Mouse (Mus musculus) retina, embryonic 14.5 days (tissue): ENCODE data around the gene Adm.
"Not testable (repeated sequence)": the region's sequence is repeated elsewhere in the genome, so short reads cannot be mapped to it uniquely, and the experiment has no call there.

Source experiments
- DNase-seq: peaks from one replicate; pipeline ENCODE4 v3.0.0-alpha.2; 2015; ENCODE audit warnings: low spot score

The Adm gene

DNA sequence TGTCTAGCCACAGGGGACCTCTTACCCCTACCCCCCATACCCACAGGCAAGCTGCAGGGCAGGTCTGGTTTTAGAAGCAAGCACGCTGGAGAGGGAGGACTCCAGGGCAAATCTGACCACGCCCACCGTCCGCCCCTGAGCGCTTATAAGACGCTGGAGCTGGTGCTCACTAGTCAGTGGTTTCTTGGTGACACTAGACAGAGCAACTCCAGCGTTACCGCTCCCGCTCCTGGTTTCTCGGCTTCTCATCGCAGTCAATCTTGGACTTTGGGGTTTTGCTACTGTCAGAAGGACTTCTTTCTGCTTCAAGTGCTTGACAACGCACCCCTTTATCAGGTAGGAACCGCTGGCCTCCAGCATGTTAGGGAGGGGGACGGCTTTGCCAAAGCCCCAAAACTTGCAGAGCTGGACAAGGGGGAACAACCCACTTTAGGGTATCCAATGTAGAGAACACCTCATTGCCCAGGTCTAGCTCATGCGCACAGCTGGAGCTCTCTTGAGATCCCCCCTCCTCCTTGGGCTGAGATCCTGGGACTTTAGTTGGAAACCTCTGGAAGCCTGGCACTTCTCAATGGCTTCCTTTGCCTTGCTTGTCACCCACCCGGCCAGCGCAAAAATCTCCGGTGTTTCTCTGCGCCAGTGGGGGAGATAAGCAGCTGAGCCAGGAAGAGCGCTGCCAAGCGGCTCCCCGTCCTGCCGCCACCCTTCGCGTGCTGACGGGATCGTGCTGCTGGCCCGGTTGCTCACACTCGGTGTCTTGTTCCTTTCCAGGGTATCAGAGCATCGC is at the start of gene Adm:
TSS of gene Adm (plus strand) at position 176 of the 787 bp plus-strand sequence.
- peak; percentile 74 for DNase-seq

DNA sequence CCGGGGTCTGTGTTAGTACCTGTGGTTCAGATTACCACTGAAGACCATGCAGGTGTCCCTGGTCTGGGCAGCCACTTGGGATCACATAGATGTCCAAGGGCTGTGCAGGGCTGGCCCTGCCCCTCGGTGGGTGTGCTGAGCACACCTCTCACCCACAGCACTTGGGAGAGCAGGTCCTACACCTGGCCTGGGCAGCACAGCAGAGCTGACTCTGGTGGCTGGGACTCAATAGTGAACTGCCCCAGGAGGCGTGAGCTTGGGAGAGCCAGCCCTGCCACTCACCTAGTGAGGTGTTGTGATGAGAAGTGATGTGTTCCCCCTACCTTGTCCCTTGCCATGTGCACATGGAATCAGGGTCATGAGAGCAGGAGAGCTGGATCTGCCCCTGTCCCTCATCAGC is 43.8 kb upstream of the Adm start:
- no peak for DNase-seq

DNA sequence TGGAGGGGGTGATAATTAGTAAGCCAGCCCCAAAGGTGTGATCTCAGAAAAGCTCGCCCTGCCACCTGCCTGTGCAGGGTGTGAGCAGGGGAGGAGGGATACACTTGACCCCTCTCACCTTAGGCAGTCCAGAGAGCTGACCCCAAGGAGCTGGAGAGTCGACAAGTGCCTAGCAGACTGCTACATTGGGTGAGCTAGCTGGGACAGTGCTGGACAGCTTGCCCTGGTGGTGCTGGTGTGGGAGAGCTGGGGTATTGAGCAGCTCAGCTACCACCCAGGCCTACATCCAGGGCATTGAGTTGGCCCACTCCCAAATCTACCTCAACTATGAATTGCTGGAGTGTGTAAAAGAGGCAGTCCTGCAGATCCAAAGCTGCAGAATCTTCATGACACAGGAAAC is 43.3 kb upstream of the Adm start:
- no peak for DNase-seq

DNA sequence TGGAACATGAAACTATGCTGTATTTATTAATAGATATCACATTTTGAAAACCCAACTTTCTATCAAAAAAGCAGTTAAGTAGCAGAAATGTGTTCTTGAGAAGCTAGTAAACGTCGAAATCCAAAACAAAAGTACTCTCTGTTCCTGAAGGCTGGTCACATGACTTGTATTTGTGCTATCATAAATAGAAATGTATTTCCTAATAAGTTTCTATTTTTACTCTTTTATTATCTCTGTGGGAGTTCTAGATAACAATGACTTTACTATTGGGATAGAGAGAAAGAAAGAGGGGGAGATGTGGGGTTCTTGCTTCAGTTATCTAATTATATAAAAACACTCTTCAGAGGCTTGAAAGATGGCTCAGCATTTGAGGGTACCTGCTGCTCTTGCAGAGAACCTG is 42.2 kb upstream of the Adm start:
- no peak for DNase-seq

DNA sequence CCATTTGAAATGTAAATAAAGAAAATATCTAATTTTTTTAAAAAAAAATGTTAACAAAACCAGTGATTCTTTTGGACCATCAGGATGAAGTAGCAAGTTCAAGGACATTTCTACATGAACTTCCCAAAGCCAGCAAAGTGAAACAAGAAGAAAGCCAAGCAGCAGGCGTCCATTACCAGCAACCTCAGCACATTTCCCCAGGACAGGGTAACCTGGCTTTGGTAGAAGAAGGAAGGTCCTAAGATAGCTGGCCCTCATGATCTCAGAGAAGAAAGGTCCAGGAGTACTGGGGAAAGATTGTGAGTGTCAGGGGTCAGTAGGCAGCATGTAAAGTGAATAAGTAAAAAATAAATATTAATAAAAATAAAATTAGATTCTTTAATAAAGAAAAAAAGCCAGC is 39.7 kb upstream of the Adm start:
- DNase-seq: no peak

DNA sequence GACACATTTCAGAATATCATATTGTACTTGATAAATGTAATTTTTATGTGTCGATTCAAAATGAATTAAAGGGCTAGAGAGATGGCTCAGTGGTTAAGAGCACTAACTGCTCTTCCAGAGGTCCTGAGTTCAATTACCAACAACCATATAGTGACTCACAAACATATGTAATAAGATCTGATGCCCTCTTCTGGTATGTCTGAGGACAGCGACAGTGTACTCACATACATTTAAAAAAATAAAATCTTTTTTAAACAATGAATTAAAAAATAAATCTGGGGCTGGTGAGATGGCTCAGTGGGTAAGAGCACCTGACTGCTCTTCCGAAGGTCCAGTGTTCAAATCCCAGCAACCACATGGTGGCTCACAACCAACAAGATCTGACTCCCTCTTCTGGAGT is 33.5 kb upstream of the Adm start:
- DNase-seq: not testable (repeated sequence)

DNA sequence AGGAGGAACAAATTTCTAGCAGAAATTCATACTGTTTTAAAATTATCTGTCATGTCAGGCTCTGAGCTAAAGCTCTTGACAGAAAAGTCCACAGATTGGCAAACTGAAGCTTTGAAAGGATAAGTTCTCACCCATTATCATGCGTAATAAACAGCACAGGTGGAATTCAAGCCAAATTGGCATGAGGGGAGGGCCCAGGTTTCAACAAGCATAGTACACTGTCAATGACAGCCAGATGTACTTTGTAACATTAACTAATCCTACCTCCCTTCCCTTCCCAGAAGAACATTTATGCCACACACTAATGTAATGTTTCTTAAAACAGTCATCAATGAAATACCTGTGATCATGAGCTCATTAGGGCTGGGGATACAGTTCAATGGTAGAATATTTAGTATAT is 30.3 kb upstream of the Adm start:
- DNase-seq: no peak

DNA sequence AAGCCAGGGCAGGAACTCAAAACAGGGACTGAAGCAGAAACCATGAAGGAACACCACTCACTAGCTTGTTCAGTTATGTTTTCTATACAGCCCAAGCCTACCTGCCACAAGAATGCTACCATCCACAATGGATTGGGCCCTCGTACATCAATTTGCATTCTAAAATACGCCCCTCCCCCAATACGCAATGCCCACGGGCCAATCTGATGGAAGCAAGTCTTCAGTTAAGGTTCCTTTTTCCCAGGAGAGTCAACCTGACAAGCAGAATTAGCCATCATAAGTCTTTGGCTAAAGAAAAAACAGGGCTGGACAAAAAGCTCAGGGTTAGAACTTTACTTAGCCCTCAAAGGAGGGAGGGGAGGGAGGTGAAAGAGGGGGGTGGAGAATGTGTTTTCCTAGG is 22.0 kb upstream of the Adm start:
- DNase-seq: no peak

DNA sequence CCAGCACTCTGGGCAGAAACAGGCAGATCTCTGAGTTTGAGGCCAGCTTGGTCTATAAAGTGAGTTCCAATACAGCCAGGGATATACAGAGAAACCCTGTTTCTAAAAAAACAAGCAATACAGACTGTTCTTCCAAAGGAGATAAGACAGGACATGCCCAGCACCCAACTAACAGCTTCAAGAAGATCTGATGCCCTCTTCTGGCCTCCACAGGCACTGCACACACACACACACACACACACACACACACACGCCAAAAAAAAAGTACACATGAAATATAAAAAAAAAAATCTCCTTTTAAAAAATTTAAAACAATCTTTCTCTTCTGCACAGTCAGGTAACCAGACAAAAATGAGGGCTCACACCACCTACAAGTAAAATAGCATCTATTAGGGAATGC is 20.6 kb upstream of the Adm start:
- no peak for DNase-seq

DNA sequence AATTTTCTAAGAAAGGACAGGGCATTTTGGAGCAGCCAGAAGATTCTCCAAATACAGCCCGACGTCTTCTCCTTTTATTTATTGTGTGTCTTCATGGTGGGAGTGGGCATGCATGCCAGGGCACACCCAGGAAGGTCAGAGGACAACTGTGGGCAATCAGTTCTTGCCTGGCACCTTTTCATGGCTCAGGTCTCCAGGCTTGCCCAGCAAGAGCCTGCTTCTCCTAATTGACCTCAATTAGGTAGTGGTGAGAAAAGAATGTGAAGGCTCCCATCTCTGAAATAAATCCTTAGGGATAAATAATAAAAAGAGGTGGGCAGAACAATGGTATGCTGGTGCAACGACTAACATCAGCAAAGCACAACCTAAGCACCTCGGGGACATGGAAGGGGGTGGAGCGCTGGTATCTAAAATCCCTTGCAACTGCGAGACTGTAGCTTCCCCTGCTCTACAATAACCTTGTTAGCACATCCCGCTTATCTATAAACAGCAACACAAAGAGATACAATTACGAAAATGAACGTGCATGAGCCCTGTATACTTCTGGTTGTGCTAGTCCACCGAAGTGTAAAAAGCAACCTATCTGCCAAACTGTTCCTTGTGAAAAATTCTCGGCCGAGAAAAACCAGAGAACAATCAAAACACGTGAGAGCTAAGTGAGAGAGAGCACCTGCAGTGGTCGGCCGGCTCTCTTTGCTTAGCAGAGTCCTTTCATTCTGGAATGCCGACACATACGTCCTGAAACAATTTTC is 13.9 kb upstream of the Adm start:
- DNase-seq: no peak

DNA sequence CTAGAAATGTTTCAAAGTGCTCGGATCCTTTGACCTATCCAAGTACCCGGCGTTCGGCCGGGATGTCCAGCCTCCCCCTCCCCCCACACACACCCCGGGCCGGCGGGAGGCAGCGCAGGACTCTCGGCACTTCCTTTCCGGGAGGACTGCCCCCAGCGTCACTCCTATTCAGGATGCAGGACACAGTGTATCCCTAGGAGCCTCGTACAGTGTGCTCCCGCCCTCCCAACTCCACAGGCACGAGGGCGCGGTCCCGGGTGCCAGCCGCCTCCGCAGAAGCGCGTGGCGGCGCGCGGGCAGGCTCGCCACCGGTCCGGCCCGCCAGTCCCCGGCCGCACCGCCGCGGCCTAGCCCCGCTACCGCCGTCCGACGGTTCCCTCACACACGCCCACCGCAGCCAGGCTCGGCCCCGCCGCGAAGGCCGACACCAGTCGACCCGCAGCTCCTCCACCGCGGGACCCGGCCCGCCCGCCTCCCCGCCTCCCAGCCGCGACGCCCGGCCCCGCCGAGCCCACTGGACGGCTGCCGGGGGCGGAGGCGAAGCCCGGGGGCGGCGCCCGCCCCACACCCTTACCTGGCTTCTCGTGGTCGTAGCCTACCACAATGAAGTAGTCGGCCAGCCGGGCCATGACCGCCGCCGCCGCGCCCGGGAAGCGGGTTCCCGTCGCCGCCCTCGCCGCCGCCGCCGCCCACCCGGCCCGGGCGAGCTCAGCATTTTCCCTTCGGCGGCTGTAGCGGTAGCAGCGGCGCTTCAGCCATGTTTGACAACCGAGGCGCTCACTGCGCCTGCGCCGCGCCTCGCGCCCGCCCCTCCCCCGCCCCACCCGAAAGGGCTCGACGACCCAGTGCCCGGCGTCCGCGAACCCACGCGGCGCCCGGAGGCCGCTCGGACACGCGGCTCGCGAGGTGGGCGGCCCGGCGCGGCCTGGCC is 13.1 kb upstream of the Adm start, which contains the start of gene Sbf2:
TSS of gene Sbf2 (minus strand) at position 790 of the 931 bp plus-strand sequence.
- peak; percentile 89 for DNase-seq

DNA sequence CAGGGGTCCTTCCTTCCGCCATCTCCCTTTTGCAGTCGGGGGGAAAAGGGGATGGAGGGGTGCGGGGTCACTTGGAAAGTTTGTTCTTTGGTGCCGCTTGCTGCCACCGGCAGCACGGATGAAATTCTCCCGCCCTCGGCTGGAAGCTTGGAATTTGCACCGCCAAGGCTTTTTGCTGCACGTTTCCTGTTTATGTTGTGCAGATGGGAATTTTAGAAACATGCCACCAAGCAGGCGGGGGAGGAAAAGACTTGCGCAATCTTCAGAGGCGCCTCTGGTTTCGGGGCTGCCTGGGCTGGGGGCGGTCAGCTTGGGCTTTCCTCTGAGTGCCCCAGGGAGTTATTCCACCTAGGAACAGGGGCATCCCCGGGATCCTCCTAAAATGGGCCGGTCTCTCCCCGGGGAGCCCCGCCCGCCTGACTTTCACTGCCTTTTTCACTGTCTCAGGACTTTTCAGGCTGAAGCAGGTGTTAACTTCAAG is 12.3 kb upstream of the Adm start:
- no peak for DNase-seq

DNA sequence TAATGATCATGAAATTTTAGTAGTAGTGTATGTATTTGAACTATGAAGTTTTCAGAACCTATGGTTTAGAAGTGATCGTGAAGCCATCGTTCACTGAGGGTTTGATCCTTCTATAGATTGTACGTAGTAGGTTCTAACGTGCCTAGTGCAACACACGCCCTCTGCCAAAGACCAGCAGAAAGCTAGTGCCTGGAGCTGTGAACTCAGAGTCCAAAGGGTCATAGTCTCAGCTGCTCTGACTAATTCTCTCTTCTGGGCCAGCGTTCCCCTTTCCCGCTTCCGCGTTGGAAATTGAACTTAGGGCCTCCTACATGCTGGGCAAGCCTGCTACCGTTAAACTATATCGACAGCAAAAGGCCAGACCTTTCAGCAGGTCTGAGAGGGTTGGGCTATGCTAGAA is 11.7 kb upstream of the Adm start:
- DNase-seq: peak; percentile 22

DNA sequence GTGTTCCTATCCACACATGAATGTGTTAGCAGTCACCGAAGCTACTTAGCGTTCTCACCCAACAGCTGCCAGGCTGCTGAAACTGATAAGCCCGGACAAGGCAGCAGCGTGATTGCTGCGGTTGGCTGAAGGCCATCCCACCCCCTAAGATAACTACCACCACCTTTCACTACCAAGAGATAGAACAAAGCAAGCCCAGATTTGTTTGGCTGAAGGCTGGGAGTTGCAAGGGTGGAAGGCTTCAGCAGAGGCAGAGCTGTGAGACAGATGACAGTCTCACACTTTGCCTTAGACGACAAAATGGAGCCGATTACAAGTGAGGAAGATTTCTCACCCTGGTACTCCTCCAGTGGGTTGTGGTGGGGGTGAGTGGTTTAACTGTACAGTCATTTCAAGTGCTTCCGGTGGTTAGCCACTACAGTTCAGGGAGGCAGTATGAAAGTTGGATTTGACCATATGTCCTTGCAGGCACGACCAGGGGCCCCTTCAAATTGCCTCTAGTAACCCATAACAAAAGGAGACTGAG is 8.3 kb upstream of the Adm start:
- no peak for DNase-seq

DNA sequence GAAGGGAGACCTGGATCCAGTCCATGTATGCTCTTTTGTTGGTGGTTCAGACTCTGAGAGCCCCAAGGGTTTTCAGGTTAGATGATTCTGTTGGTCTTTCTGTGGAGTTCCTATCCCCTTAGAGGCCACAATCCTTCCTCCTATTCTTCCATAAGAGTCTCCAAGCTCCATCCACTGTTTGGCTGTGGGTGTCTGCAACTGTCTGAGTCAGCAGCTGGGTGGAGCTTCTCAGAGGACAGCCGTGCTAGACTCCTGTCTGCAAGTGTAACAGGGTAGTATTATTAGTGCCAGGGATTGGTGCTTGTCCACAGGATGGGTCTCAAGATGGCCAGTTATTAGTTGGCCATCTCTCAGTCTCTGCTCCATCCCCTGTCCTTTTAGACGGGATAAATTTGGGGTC is 3.4 kb upstream of the Adm start:
- DNase-seq: no peak

DNA sequence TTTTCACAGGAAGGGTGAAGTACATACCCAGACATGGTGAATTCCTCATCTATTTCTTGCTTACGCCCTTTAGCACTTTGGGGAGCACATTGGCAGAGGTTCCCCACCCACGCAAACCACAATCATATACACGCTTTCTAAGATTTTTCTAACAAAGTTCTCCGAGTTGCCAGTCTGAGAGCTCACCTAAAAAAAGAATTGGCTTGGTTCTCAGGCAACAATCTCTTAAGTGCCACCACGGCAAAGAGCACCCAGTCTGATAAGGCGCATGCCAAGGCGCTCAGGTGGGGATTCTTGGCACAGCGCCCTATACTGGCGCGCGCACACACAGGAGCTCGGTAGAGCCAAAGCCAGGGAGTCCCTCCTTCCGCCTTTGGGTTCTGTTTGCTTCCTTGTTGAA is 2.5 kb upstream of the Adm start:
- no peak for DNase-seq

DNA sequence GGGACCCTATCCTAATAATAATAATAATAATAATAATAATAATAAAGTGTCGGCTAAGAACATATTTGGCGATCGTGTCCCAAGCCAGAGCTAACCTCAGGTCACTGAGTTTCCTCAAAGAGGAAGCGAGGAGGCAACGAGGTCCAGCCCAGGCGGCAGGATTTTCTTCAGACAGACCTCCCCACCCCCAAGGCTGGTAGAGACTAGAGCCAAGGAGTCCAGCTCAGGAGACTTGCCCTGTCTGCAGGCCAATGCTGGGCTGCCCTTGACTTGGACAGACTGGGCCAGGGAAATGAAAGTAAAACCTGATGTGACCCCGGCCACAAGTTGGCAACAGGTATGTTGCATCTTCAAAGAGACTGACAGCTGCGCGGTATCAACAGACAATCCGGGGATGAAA is 2.0 kb upstream of the Adm start:
- DNase-seq: no peak

DNA sequence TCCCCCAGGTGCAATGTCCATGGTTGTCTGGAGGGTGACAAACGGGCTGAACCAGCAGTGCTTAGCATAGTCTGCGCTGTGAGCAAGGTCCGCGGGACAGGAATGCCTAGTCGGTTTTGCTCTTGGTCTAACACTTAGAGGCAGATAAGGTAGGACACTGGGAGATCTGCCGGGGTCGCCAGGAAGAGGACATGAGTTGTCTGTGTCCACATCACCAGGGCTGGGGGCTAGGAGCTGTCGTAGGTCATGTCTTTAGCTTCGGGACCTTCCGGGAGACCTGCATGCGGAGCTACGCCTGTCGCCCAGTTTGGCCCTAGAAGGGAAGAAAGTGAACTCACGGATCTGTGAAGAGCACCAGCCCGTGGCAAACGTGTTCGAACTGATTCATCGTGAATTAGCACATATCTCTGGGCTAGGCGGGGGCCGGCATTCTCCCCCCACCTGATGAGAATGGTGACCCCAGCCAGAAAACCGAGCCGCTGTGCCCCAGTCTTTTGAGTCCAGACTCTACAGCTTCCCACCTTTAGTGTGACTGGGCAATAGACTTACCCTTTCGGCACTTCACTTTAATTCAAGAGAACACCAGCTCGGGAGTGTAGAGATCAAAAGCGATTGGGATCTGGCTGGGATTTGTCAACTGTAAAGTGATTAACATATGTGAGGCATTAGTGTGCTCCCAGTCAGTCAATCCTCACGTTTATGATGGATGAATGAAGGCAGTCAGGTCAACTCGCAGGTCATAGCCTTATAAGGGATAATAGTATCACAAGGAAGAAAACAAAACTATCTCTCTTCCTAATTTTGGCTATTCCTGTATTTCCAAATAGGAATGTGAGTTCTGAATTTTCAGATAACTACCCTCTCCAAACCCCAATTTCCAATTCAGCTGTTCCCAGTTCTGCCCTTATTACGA is 1.0 kb upstream of the Adm start:
- DNase-seq: peak; percentile 38

DNA sequence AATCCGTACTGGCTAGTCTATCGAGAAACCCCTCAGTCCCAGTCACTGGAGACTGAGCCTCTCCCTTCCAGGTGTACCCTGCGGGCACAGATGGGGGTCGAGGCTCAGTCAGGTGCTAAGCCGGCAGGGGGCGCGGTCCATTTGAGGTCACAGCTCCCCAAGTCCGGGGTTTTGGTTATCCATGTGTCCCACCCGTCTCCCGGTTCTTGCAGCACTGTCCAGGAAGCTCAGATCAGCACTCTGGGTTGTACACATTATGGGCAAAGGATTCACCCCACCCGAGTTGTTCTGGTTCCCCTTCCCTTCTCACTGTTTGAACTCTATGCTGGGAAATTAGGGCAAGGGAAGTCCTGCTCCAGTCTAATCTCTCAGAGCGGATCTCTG is 370 bp upstream of the Adm start:
- DNase-seq: peak; percentile 45

DNA sequence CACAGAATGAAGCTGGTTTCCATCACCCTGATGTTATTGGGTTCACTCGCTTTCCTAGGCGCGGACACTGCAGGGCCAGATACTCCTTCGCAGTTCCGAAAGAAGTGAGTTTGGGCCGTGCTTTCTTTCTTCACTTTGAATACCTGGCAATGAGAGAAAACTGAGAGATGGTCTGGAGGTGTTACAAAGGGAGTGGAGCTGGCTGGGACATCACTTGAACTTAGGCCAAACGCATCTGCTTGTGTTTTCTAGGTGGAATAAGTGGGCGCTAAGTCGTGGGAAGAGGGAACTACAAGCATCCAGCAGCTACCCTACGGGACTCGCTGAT is 776 bp downstream of the Adm start:
- no peak for DNase-seq
